Mouse (Mus musculus) activated CD4-positive, CD25-positive, alpha-beta regulatory T cell, adult 9 weeks (primary cell): ENCODE results near the gene Parvb. TPM values are rescaled to one million over a fixed set of nuclear protein-coding genes. Genes with fewer than 3 reads are reported as not detected.

ENCODE experiments used
- polyA plus RNA-seq: library from polyadenylated mRNA; unstranded; fragments of 100-300 nt; shearing (Covaris generic); gene quantifications from one replicate; pipeline ENCODE4 v1.2.1, GENCODE M21; 2017

Parvb gene
- polyA plus RNA-seq = 0.71 TPM

GRCm38 (mm10) chr15:84231721-84232561, at the start of gene Parvb:
Gene Parvb (plus strand): TSS chr15:84232043.

GRCm38 (mm10) chr15:84192058-84192791, 39.6 kb upstream of the Parvb start, which contains the start of gene Samm50:
Gene Samm50 (plus strand): TSS chr15:84192241.

DNA sequence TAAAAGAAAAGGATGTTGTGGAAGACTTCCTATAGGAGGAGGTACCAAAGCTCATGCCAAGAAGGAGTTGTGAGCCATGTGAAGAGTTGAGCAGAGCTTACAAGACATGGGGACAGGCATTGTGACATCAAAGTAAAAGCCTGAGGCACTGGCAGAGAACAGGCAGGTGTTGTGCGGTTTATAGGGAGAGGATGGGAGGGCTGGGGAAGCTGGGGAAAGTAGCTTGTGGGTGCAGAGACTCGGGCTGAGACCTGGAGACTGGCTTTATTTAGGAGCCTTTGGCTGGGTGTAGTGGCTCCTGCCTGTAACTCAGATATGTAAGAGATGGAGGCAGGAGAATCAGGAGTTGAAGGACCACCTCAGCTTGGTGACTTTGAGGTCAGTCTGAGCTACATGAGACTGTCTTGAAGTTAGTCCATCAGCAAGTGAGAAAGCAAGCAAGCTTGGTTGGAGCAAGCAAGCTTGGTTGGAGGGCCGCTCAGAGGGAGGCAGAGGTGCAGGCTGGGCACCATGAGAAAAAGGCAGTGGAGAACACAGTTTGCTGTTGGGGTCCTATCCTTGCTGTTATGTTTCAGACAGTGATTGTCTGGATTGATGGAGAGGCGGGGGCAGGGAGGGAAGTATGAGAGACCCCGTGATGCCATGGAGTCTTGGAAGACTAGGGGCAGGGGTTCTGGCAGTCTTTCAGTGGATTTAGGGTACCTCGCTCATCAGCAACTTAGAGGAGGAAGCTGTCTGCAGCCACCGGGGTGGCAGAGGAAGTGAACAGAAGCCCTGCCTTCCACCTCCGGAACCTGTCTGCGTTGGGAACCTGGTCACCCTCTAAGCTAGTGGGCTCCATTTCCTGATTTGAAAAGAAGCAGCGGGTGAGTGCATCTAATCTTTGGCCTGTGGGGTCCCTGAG, 92.4 kb downstream of the Parvb start, which contains the start of gene Parvg:
Gene Parvg (plus strand): TSS at position 61 of the 904 bp plus-strand sequence.

Other genes with a start within 250 kb of the Parvb start
- gene Efcab6, start 166.7 kb upstream of the Parvb start, polyA plus RNA-seq = not detected
- gene Sult4a1, start 126.3 kb upstream of the Parvb start, polyA plus RNA-seq = 0.15 TPM
- not detected for gene Pnpla5, start 108.9 kb upstream of the Parvb start, polyA plus RNA-seq
- 1.1 TPM for gene Pnpla3, start 64.2 kb upstream of the Parvb start, polyA plus RNA-seq
- 121 TPM for gene Samm50, start 39.8 kb upstream of the Parvb start, polyA plus RNA-seq
- 165 TPM for gene Parvg, start 92.0 kb downstream of the Parvb start, polyA plus RNA-seq
- not detected for gene Shisal1, start 215.1 kb downstream of the Parvb start, polyA plus RNA-seq